Mouse (Mus musculus) heart, embryonic 11.5 days (tissue): ENCODE measurements around the gene Nod1. TPM values are rescaled to one million over a fixed set of nuclear protein-coding genes. Genes with fewer than 3 reads are reported as not detected.

ENCODE experiments used
- ATAC-seq: fragments of 200-750 bp; cut with Nextera tagmentation; replicated peaks from 2 replicates; pipeline ENCODE4 v1.8.0; 2017; ENCODE audit warnings: moderate library complexity; ENCODE audit not compliant: insufficient number of reproducible peaks, low FRiP score, low TSS enrichment
- H3K27ac ChIP-seq: fragments of 300-500 bp; sonication (generic); 2 replicates; pipeline ENCODE4 v1.5.1; 2014; ENCODE audit warnings: mild to moderate bottlenecking, low read depth, low read length
- H3K27me3 ChIP-seq: fragments of 300-500 bp; sonication (generic); 2 replicates; pipeline ENCODE4 v1.6.1; 2014; ENCODE audit warnings: mild to moderate bottlenecking, low read length, mixed read lengths; ENCODE audit not compliant: control insufficient read depth, insufficient read depth
- H3K36me3 ChIP-seq: fragments of 300-500 bp; sonication (generic); 2 replicates; pipeline ENCODE4 v1.6.1; 2014; ENCODE audit warnings: mild to moderate bottlenecking, low read length, moderate library complexity, mixed read lengths; ENCODE audit not compliant: control insufficient read depth, insufficient read depth
- H3K4me1 ChIP-seq: fragments of 300-500 bp; sonication (generic); 2 replicates; pipeline ENCODE4 v1.6.1; 2014; ENCODE audit warnings: low read length; ENCODE audit not compliant: control insufficient read depth, insufficient read depth
- H3K4me2 ChIP-seq: fragments of 300-500 bp; sonication (generic); 2 replicates; pipeline ENCODE4 v1.6.1; 2014; ENCODE audit warnings: mild to moderate bottlenecking, moderate library complexity
- H3K4me3 ChIP-seq: fragments of 300-500 bp; sonication (generic); 2 replicates; pipeline ENCODE4 v1.5.1; 2014; ENCODE audit warnings: low read depth, low read length
- H3K9ac ChIP-seq: fragments of 300-500 bp; sonication (generic); 2 replicates; pipeline ENCODE4 v1.6.1; 2014; ENCODE audit warnings: mild to moderate bottlenecking, low read depth, low read length, moderate library complexity
- H3K9me3 ChIP-seq: fragments of 300-500 bp; sonication (generic); replicated peaks from 2 replicates; pipeline ENCODE4 v1.6.1; 2016; ENCODE audit warnings: low read length; ENCODE audit not compliant: control insufficient read depth
- WGBS: fragments of 180-500 bp; shearing (Covaris S2); extraction: QIAGEN DNeasy Blood & Tissue Kit; methylation state at CpG from one replicate; pipeline ENCODE4 v1.1.7; 2014; ENCODE audit not compliant: insufficient replicate concordance; 5-methylcytosine and 5-hydroxymethylcytosine counted together
- polyA plus RNA-seq: library from polyadenylated mRNA; unstranded; fragments of >200 nt; fragmentation: Nextera tagmentation; extraction: Ambion mirVana; gene quantifications from 2 replicates; pipeline ENCODE4 v1.2.1, GENCODE M21; 2014

Nod1 gene
- polyA plus RNA-seq, 1 experiment from 2014 or later = 2.3 TPM

DNA sequence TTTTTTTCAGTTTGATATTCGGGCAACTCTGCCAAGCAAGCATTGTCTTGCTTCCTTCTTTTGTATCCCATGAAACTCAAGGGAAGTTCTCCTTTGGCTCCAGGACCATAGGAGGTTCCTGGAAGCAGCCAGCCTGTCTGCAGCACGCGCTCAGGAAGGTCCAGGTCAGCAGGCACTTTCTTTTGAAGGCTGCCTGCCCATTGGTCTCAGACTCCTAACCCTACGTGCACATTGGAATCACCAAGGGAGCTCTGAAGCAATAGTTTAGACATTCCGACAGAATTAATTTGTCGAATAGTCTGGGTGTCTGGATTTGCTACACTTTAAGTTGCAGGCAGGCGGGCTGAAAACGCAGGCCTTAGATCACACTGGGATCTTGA, 691 bp downstream of the Nod1 start:
- 16% methylated on average over 8 of the region's 8 CpGs for WGBS
- H3K4me2 ChIP-seq = peak overlapping the region; percentile 80
- H3K36me3 ChIP-seq = no peaks in the 10 kb centered on the region
- peak overlapping the region; percentile 64 for H3K9ac ChIP-seq
- no peaks in the 10 kb centered on the region for H3K4me1 ChIP-seq
- H3K9me3 ChIP-seq = no peaks in the 10 kb centered on the region
- H3K27ac ChIP-seq = no peak overlapping the region
- ATAC-seq = no peak
- peaks cover 15% of the 10 kb centered on the region for H3K27me3 ChIP-seq
- H3K4me3 ChIP-seq = peak overlapping the region; percentile 63

- Histone ChIP-seq H3K27me3 (peaks cover 19% of the 10 kb centered on the region), H3K4me2 (no peak overlapping the region), H3K36me3 (no peaks in the 10 kb centered on the region), H3K9me3 (no peaks in the 10 kb centered on the region), H3K9ac (no peak overlapping the region), H3K4me3 (no peak overlapping the region), H3K27ac (no peak overlapping the region), H3K4me1 (no peaks in the 10 kb centered on the region)
- 66% methylated on average over 9 of the region's 9 CpGs for WGBS
- ATAC-seq = no peak
These were observed 1.9 kb downstream of the Nod1 start for GRCm38 (mm10) chr6:54970506-54970905.

DNA sequence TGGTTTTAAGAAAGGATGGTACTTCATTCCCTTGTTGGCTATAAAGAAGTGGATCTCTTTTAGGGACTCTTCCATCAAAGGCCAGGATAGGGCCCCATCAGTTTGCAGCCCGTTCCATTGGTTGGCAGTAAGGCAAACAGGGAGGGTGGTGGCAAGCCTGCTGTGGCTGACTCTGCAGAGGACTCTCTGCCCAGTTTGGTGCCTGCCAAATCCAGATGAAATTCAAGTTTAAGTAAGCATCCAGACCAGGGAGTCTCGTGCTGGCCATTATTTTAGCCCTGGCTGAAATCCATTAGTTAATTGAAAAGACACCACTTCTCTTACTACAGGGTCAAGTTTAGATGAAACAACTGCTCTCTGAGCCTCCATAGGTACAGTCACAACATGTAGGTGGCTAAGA, 2.6 kb downstream of the Nod1 start:
- no peak overlapping the region for H3K4me3 ChIP-seq
- H3K27ac ChIP-seq = no peak overlapping the region
- H3K27me3 ChIP-seq = peaks cover 19% of the 10 kb centered on the region
- no peak overlapping the region for H3K4me2 ChIP-seq
- H3K4me1 ChIP-seq = peaks cover 3% of the 10 kb centered on the region; the same call in 1 of the 2 replicates
- 67% methylated on average over 2 of the region's 2 CpGs for WGBS
- no peaks in the 10 kb centered on the region for H3K9me3 ChIP-seq
- H3K9ac ChIP-seq = no peak overlapping the region
- no peak for ATAC-seq
- H3K36me3 ChIP-seq = no peaks in the 10 kb centered on the region

GRCm38 (mm10) chr6:54967591-54967990, 4.8 kb downstream of the Nod1 start:
- H3K4me3 ChIP-seq = no peak overlapping the region
- H3K4me2 ChIP-seq = no peak overlapping the region
- WGBS = 35% methylated on average over 10 of the region's 10 CpGs
- H3K9me3 ChIP-seq = no peaks in the 10 kb centered on the region
- H3K4me1 ChIP-seq = peaks cover 3% of the 10 kb centered on the region; the same call in 1 of the 2 replicates
- no peaks in the 10 kb centered on the region for H3K36me3 ChIP-seq
- H3K9ac ChIP-seq = no peak overlapping the region
- no peak for ATAC-seq
- H3K27ac ChIP-seq = no peak overlapping the region
- peaks cover 19% of the 10 kb centered on the region for H3K27me3 ChIP-seq

- Histone ChIP-seq H3K4me3 (no peak overlapping the region), H3K4me1 (peaks cover 3% of the 10 kb centered on the region; the same call in 1 of the 2 replicates), H3K36me3 (no peaks in the 10 kb centered on the region), H3K9me3 (no peaks in the 10 kb centered on the region), H3K27ac (no peak overlapping the region), H3K4me2 (no peak overlapping the region), H3K9ac (no peak overlapping the region), H3K27me3 (peaks cover 14% of the 10 kb centered on the region)
- ATAC-seq = no peak
- WGBS = 34% methylated on average over 5 of the region's 5 CpGs
These were observed 7.2 kb downstream of the Nod1 start for GRCm38 (mm10) chr6:54965234-54965633.

- Histone ChIP-seq H3K9me3 (no peaks in the 10 kb centered on the region), H3K4me2 (no peak overlapping the region), H3K36me3 (no peaks in the 10 kb centered on the region), H3K27me3 (peaks cover 11% of the 10 kb centered on the region), H3K9ac (no peak overlapping the region), H3K27ac (no peak overlapping the region), H3K4me3 (no peak overlapping the region), H3K4me1 (peaks cover 3% of the 10 kb centered on the region; the same call in 1 of the 2 replicates)
- WGBS = 46% methylated on average over 1 of the region's 1 CpGs
- ATAC-seq = no peak
These were observed 7.7 kb downstream of the Nod1 start for GRCm38 (mm10) chr6:54964755-54965154.

DNA sequence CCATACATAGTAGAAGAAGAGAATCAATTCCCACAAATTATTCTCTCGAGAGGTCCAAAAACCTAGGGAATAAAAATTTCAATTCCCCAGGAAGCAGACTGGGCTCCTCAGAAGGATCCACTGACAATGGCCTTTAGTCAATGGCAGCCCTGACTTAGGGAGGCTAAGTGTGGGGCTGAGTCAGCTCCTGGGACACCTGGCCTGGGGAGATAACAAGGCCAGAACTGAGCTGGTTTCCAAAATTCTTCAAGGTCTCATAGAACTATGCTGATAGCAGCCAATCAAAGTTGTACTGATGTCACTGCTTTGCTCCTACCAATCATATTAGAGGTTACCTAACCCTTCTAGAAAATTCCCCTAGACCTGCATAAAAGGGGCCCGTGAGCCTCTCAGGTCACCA, 8.8 kb downstream of the Nod1 start:
- Histone ChIP-seq H3K4me1 (peaks cover 3% of the 10 kb centered on the region; the same call in 1 of the 2 replicates), H3K9me3 (no peaks in the 10 kb centered on the region), H3K4me2 (no peak overlapping the region), H3K36me3 (no peaks in the 10 kb centered on the region), H3K27ac (no peak overlapping the region), H3K27me3 (peaks cover 11% of the 10 kb centered on the region; the same call in 1 of the 2 replicates), H3K9ac (no peak overlapping the region), H3K4me3 (no peak overlapping the region)
- 70% methylated on average over 2 of the region's 2 CpGs for WGBS
- no peak for ATAC-seq

- Histone ChIP-seq H3K27ac (no peak overlapping the region), H3K27me3 (no peaks in the 10 kb centered on the region), H3K4me3 (no peak overlapping the region), H3K4me2 (no peak overlapping the region), H3K36me3 (no peaks in the 10 kb centered on the region), H3K9ac (no peak overlapping the region), H3K4me1 (peaks cover 7% of the 10 kb centered on the region; the same call in 1 of the 2 replicates), H3K9me3 (no peaks in the 10 kb centered on the region)
- WGBS = 83% methylated on average over 8 of the region's 8 CpGs
- ATAC-seq = no peak
These were observed 14.8 kb downstream of the Nod1 start for GRCm38 (mm10) chr6:54957655-54958054.

GRCm38 (mm10) chr6:54956425-54956824, 16.0 kb downstream of the Nod1 start:
- no peaks in the 10 kb centered on the region for H3K36me3 ChIP-seq
- no peaks in the 10 kb centered on the region for H3K9me3 ChIP-seq
- H3K4me2 ChIP-seq = no peak overlapping the region
- 58% methylated on average over 1 of the region's 1 CpGs for WGBS
- H3K9ac ChIP-seq = no peak overlapping the region
- H3K27me3 ChIP-seq = no peaks in the 10 kb centered on the region
- peaks cover 7% of the 10 kb centered on the region; the same call in 1 of the 2 replicates for H3K4me1 ChIP-seq
- no peak overlapping the region for H3K27ac ChIP-seq
- no peak; the same call in 1 of the 2 replicates for ATAC-seq
- no peak overlapping the region for H3K4me3 ChIP-seq
